Mouse (Mus musculus) neural tube, embryonic 11.5 days (tissue): ENCODE data around the gene Dazap1. TPM values are rescaled to one million over a fixed set of nuclear protein-coding genes. Genes with fewer than 3 reads are reported as not detected.

Experiments
- ATAC-seq: fragments of 200-750 bp; cut with Nextera tagmentation; 2 replicates; pipeline ENCODE4 v1.8.0; 2017; ENCODE audit warnings: moderate number of reproducible peaks, mild to moderate bottlenecking, moderate TSS enrichment, moderate library complexity; ENCODE audit not compliant: insufficient read depth, low FRiP score, low TSS enrichment
- DNase-seq: peaks from one replicate; pipeline ENCODE4 v3.0.0-alpha.2; 2015; ENCODE audit warnings: low spot score
- H3K27ac ChIP-seq: fragments of 300-500 bp; sonication (generic); 2 replicates; pipeline ENCODE4 v1.5.1; 2014; ENCODE audit warnings: low read depth, mild to moderate bottlenecking, low read length
- H3K27me3 ChIP-seq: fragments of 300-500 bp; sonication (generic); 2 replicates; pipeline ENCODE4 v1.6.1; 2014; ENCODE audit warnings: mild to moderate bottlenecking, low read length, mixed read lengths; ENCODE audit not compliant: control insufficient read depth, insufficient read depth
- H3K36me3 ChIP-seq: fragments of 300-500 bp; sonication (generic); 2 replicates; pipeline ENCODE4 v1.6.1; 2014; ENCODE audit warnings: mild to moderate bottlenecking, low read length, moderate library complexity, mixed read lengths; ENCODE audit not compliant: control insufficient read depth, insufficient read depth
- H3K4me1 ChIP-seq: fragments of 300-500 bp; sonication (generic); 2 replicates; pipeline ENCODE4 v1.6.1; 2014; ENCODE audit warnings: low read length, mixed read lengths; ENCODE audit not compliant: control insufficient read depth, insufficient read depth
- H3K4me2 ChIP-seq: fragments of 300-500 bp; sonication (generic); 2 replicates; pipeline ENCODE4 v1.6.1; 2014; ENCODE audit warnings: low read depth, mild to moderate bottlenecking, moderate library complexity
- H3K4me3 ChIP-seq: fragments of 300-500 bp; sonication (generic); 2 replicates; pipeline ENCODE4 v1.5.1; 2014; ENCODE audit warnings: low read depth, low read length
- H3K9ac ChIP-seq: fragments of 300-500 bp; sonication (generic); 2 replicates; pipeline ENCODE4 v1.6.1; 2014; ENCODE audit warnings: mild to moderate bottlenecking, low read length
- H3K9me3 ChIP-seq: fragments of 300-500 bp; sonication (generic); 2 replicates; pipeline ENCODE4 v1.6.1; 2016; ENCODE audit warnings: low read length; ENCODE audit not compliant: control insufficient read depth
- WGBS: fragments of 180-500 bp; shearing (Covaris S2); extraction: QIAGEN DNeasy Blood & Tissue Kit; methylation state at CpG from one replicate; pipeline ENCODE4 v1.1.7; 2014; 5-methylcytosine and 5-hydroxymethylcytosine counted together
- polyA plus RNA-seq: library from polyadenylated mRNA; unstranded; fragments of >200 nt; fragmentation: Nextera tagmentation; extraction: Ambion mirVana; gene quantifications from 2 replicates; pipeline ENCODE4 v1.2.1, GENCODE M21; 2014

The Dazap1 gene
- polyA plus RNA-seq, 1 experiment from 2014 or later = 51.9 TPM

- Histone ChIP-seq H3K9ac (no peak overlapping the region), H3K36me3 (peaks cover 30% of the 10 kb centered on the region), H3K4me2 (no peak overlapping the region), H3K27me3 (no peaks in the 10 kb centered on the region), H3K9me3 (no peaks in the 10 kb centered on the region), H3K4me3 (no peak overlapping the region), H3K27ac (no peak overlapping the region), H3K4me1 (no peaks in the 10 kb centered on the region; the same call in 1 of the 2 replicates)
- WGBS = 89% methylated on average over 3 of the region's 3 CpGs
- no peak for DNase-seq
- ATAC-seq = no peak
Measured at GRCm38 (mm10) chr10:80273847-80274246, 12.6 kb downstream of the Dazap1 start.

- WGBS = 89% methylated on average over 5 of the region's 5 CpGs
- H3K4me3 ChIP-seq = no peak overlapping the region
- DNase-seq (no peak), ATAC-seq (no peak)
- H3K4me1 ChIP-seq = no peaks in the 10 kb centered on the region
- H3K36me3 ChIP-seq = peaks cover 34% of the 10 kb centered on the region
- H3K27ac ChIP-seq = no peak overlapping the region
- H3K9ac ChIP-seq = no peak overlapping the region
- H3K4me2 ChIP-seq = no peak overlapping the region
- H3K9me3 ChIP-seq = no peaks in the 10 kb centered on the region
- no peaks in the 10 kb centered on the region for H3K27me3 ChIP-seq
Measured at GRCm38 (mm10) chr10:80276238-80276637, 15.0 kb downstream of the Dazap1 start.

GRCm38 (mm10) chr10:80278390-80278789 is 17.1 kb downstream of the Dazap1 start:
- Histone ChIP-seq H3K4me2 (no peak overlapping the region), H3K9me3 (no peaks in the 10 kb centered on the region), H3K4me1 (no peaks in the 10 kb centered on the region), H3K36me3 (peaks cover 36% of the 10 kb centered on the region), H3K4me3 (no peak overlapping the region), H3K27me3 (no peaks in the 10 kb centered on the region), H3K27ac (no peak overlapping the region), H3K9ac (no peak overlapping the region)
- DNase-seq = no peak
- ATAC-seq = no peak
- 91% methylated on average over 9 of the region's 9 CpGs for WGBS

GRCm38 (mm10) chr10:80279273-80279672 is 18.0 kb downstream of the Dazap1 start:
- H3K9me3 ChIP-seq = no peaks in the 10 kb centered on the region
- no peak overlapping the region for H3K4me2 ChIP-seq
- no peaks in the 10 kb centered on the region for H3K4me1 ChIP-seq
- ATAC-seq (no peak), DNase-seq (no peak)
- no peak overlapping the region for H3K9ac ChIP-seq
- no peaks in the 10 kb centered on the region for H3K27me3 ChIP-seq
- no peak overlapping the region for H3K4me3 ChIP-seq
- H3K36me3 ChIP-seq = peaks cover 37% of the 10 kb centered on the region
- WGBS = 94% methylated on average over 12 of the region's 12 CpGs
- no peak overlapping the region for H3K27ac ChIP-seq

GRCm38 (mm10) chr10:80281304-80281703 is 20.0 kb downstream of the Dazap1 start:
- H3K9ac ChIP-seq = no peak overlapping the region
- no peaks in the 10 kb centered on the region for H3K27me3 ChIP-seq
- no peak for DNase-seq
- ATAC-seq = no peak
- peaks cover 33% of the 10 kb centered on the region for H3K36me3 ChIP-seq
- H3K4me1 ChIP-seq = 0 out of 2 replicates have a peak, but pooled peaks cover 2% of the 10 kb centered on the region
- H3K4me2 ChIP-seq = no peak overlapping the region
- H3K4me3 ChIP-seq = no peak overlapping the region
- no peaks in the 10 kb centered on the region for H3K9me3 ChIP-seq
- 82% methylated on average over 7 of the region's 7 CpGs for WGBS
- H3K27ac ChIP-seq = no peak overlapping the region

GRCm38 (mm10) chr10:80281921-80282371 is 20.7 kb downstream of the Dazap1 start:
- no peak for DNase-seq
- H3K9ac ChIP-seq = no peak overlapping the region
- 82% methylated on average over 8 of the region's 8 CpGs for WGBS
- peaks cover 35% of the 10 kb centered on the region for H3K36me3 ChIP-seq
- H3K9me3 ChIP-seq = no peaks in the 10 kb centered on the region
- no peak overlapping the region for H3K4me2 ChIP-seq
- H3K4me1 ChIP-seq = 0 out of 2 replicates have a peak, but pooled peaks cover 2% of the 10 kb centered on the region
- H3K27ac ChIP-seq = no peak overlapping the region
- no peak overlapping the region for H3K4me3 ChIP-seq
- no peaks in the 10 kb centered on the region for H3K27me3 ChIP-seq
- ATAC-seq = no peak

GRCm38 (mm10) chr10:80282481-80283441 is 21.5 kb downstream of the Dazap1 start:
- H3K9me3 ChIP-seq = no peaks in the 10 kb centered on the region
- no peak overlapping the region for H3K4me2 ChIP-seq
- H3K27ac ChIP-seq = no peak overlapping the region
- no peaks in the 10 kb centered on the region for H3K27me3 ChIP-seq
- peaks cover 29% of the 10 kb centered on the region for H3K36me3 ChIP-seq
- 92% methylated on average over 20 of the region's 20 CpGs for WGBS
- H3K9ac ChIP-seq = no peak overlapping the region
- DNase-seq = no peak
- H3K4me3 ChIP-seq = no peak overlapping the region
- no peak for ATAC-seq
- H3K4me1 ChIP-seq = 0 out of 2 replicates have a peak, but pooled peaks cover 2% of the 10 kb centered on the region

- ATAC-seq (no peak), DNase-seq (no peak)
- H3K9me3 ChIP-seq = no peaks in the 10 kb centered on the region
- WGBS = 74% methylated on average over 10 of the region's 15 CpGs
- H3K4me1 ChIP-seq = 0 out of 2 replicates have a peak, but pooled peaks cover 2% of the 10 kb centered on the region
- H3K4me2 ChIP-seq = no peak overlapping the region
- no peak overlapping the region for H3K9ac ChIP-seq
- H3K27me3 ChIP-seq = no peaks in the 10 kb centered on the region
- H3K4me3 ChIP-seq = no peak overlapping the region
- peaks cover 21% of the 10 kb centered on the region for H3K36me3 ChIP-seq
- no peak overlapping the region for H3K27ac ChIP-seq
Measured at GRCm38 (mm10) chr10:80285222-80286070, 24.2 kb downstream of the Dazap1 start.
